Mouse (Mus musculus): ENCODE results near the gene Sik1. TPM values are rescaled to one million over a fixed set of nuclear protein-coding genes. Genes with fewer than 3 reads are reported as not detected.

Sik1 gene
- polyA plus RNA-seq, 1 experiment from 2014 or later = 37.1 TPM

DNA sequence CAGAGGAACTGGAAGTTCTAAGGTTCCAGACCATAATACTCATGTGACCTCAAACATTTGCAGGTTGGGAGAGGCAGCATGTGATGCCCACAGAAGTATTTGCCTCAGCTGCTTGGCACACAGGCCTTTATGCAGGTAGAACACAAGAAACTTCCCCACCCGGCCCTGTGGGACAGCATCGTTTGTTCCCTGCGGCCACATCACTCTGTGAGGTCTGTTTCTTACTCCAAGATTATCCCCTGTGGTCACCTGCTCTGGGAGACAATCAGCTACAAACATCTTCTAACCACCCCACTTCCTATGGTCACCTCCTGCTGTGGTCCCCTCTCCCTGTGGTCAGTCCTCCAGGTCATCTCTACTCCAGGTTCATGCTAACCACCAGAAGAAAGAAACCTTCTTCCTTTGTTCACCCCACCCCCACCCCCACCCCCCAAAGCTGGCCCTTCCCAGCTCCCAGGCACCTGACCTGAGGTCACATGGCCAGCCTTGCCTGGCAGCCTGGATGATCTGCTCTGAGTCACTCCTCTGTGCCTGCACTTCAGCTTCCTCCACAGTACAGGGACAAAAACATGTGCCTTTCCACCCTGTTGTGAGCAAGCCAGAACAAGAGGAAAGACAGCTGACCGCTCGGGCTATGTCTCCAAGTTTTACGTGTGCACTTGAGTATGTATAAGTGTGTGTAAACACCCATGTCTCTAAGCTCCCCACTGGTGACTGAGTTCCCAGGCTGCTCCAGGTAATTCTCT lies 21.1 kb downstream of the Sik1 start:
- no peak for TF ChIP-seq CTCF (IDR thresholded peaks at IDR 0.05)
- H3K27me3 ChIP-seq = no peaks in the 10 kb centered on the region
- POLR2A ChIA-PET = interaction anchor here (1.2 to 2.3 kb wide), 3 partner anchors 20 to 44 kb away, joined by 3 to 10 read pairs (median 4); partner anchors contain the start of gene Sik1
- DNase-seq (ENCODE audit: low read depth, low spot score) (no peak), ATAC-seq (peak; percentile 66)
- in situ Hi-C loops (cut with MboI; ENCODE audit: low pct_unique_long_range_greater_than_20kb) = loop anchor here (5.0 to 10.0 kb wide), 2 partner anchors 47 to 140 kb away; no protein-coding TSS in a partner anchor
- CTCF ChIA-PET = interaction anchor here (1.0 kb wide), 1 partner anchor 46 kb away, joined by 3 read pairs; no protein-coding TSS in a partner anchor

DNA sequence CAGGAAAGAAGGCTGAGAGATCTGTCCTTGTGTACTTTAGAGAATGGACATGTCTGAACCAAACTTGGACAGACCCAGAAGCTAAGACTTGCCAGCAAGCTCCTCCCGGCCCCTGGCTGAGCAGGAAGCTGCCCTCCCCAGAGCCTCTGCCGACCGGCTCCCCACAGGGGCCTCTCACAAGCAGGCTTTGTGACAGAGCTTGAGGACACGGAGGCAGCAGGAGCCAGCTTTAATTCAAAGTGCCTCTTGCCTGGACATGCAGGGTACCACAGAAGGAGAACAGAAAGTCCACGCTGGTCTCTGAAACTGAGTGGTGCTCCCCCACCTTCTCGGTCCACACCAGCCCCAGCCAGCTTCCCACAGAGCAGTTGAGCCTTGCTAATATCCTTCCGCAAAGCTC lies 21.9 kb downstream of the Sik1 start:
- POLR2A ChIA-PET = interaction anchor here (1.2 to 2.3 kb wide), 3 partner anchors 20 to 43 kb away, joined by 3 to 10 read pairs (median 4); partner anchors contain the start of gene Sik1
- CTCF ChIA-PET = no interaction called here
- no peak for TF ChIP-seq CTCF (IDR thresholded peaks at IDR 0.05)
- in situ Hi-C loops (cut with MboI; ENCODE audit: low pct_unique_long_range_greater_than_20kb) = loop anchor here (5.0 to 10.0 kb wide), 2 partner anchors 46 to 139 kb away; no protein-coding TSS in a partner anchor
- ATAC-seq (no peak), DNase-seq (ENCODE audit: low read depth, low spot score) (no peak)
- no peaks in the 10 kb centered on the region for H3K27me3 ChIP-seq

DNA sequence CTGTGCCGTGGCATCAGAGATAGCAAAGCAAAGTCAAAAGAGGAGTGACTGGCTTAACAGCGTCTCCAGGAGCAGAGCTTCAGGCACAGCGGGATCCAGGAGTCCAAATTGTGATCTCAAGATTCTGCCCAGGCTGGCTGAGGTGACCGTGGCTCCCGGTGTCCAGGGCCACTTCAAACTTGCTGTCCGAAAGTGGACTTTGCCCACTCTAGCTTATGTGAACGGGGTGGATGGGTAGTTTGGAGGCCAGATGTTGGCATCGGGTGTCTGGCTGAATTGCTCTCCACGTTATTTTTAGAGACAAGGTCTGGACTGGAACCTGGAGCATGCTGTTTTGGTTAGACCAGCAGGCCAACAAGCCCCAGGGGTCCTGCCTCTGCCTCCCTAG lies 23.0 kb downstream of the Sik1 start:
- in situ Hi-C loops (cut with MboI; ENCODE audit: low pct_unique_long_range_greater_than_20kb) = loop anchor here (5.0 to 10.0 kb wide), 2 partner anchors 45 to 138 kb away; no protein-coding TSS in a partner anchor
- no peaks in the 10 kb centered on the region for H3K27me3 ChIP-seq
- TF ChIP-seq CTCF (IDR thresholded peaks at IDR 0.05) = no peak
- ATAC-seq (no peak), DNase-seq (ENCODE audit: low read depth, low spot score) (no peak)
- CTCF ChIA-PET = no interaction called here
- POLR2A ChIA-PET = no interaction called here

DNA sequence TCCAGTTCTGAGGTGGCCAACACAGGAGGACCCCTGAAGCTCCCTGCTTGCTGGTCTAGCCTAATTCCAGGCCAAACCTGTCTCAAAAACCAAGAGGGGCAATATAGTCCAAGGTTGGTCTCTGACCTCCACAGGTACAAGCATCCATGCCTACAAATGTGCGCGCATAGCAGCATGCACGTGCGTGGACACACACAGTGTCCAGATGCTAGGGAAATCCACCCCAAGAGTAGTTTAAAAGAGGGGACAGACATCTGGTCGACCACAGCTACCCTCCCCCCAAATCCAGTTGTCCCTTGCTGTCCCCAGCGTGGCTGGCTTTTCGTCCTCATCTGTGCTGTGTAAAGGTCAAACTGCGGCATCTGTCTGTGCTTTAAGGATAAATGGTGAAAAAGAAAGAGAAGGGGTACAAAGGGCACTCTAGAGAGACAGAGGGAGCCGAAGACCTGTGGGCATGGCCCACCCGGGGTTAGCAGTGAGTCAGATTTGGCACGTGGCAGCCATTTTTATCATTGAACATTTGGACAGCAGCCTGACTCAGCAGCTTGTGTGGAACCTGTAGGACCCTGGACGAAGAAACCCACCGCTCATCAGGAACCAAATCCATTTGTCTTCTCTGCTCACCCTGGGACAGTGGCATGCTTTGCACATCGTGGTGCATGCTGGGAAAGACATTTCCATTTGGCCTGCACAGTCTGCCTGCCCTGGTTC lies 23.6 kb downstream of the Sik1 start:
- in situ Hi-C loops (cut with MboI; ENCODE audit: low pct_unique_long_range_greater_than_20kb) = loop anchor here (5.0 to 10.0 kb wide), 2 partner anchors 45 to 137 kb away; no protein-coding TSS in a partner anchor
- POLR2A ChIA-PET = no interaction called here
- no peak for TF ChIP-seq CTCF (IDR thresholded peaks at IDR 0.05)
- CTCF ChIA-PET = no interaction called here
- ATAC-seq (no peak), DNase-seq (ENCODE audit: low read depth, low spot score) (no peak)
- H3K27me3 ChIP-seq = no peaks in the 10 kb centered on the region

DNA sequence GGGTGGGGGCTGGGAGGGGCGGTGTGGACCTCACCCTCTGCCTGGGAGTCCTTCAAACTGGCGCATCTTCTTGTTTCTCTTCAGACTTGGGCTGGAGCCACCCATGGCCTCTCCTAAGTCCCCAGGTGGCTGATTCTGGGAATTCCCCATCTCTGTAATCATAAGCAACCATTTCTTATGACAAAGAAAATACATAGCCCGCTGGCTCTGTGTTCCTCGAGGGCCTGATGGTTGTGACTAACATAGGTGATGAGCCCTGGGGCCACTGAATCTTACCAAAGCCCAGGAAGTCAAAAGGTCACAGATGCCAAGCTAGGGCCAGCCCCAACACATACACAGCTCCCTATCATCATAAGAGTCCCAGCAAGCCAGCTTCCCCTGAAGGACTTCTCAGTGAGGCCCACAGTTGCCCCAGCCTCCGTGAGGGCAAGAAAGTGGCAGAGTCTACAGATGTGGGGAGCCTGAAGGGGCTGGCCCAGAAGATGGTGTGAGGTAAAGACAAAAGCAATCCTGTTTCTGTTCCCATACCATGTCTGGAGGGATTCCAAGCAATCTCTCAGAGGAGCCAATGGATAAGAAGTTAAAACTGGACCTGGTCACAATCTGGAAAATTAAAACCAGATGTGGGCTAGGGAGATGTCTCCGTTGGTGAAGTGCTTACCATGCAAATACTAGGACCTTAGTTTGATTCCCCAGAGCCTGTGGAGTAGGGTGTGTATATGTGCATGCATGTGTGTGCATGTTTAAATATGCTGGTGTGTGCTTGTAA lies 24.3 kb downstream of the Sik1 start:
- H3K27me3 ChIP-seq = no peaks in the 10 kb centered on the region
- no peak for DNase-seq (ENCODE audit: low read depth, low spot score)
- in situ Hi-C loops (cut with MboI; ENCODE audit: low pct_unique_long_range_greater_than_20kb) = loop anchor here (5.0 to 10.0 kb wide), 2 partner anchors 44 to 136 kb away; no protein-coding TSS in a partner anchor
- CTCF ChIA-PET = no interaction called here
- no peak for TF ChIP-seq CTCF (IDR thresholded peaks at IDR 0.05)
- no peak for ATAC-seq
- POLR2A ChIA-PET = no interaction called here

- in situ Hi-C loops (cut with MboI; ENCODE audit: low pct_unique_long_range_greater_than_20kb) = loop anchor here (5.0 to 10.0 kb wide), 2 partner anchors 43 to 136 kb away; no protein-coding TSS in a partner anchor
- ChIA-PET CTCF (no interaction called here), POLR2A (interaction anchor here (1.1 kb wide), 1 partner anchor 24 kb away, joined by 3 read pairs; no protein-coding TSS in a partner anchor)
- no peak for DNase-seq (ENCODE audit: low read depth, low spot score)
- H3K27me3 ChIP-seq = no peaks in the 10 kb centered on the region
- no peak for TF ChIP-seq CTCF (IDR thresholded peaks at IDR 0.05)
- ATAC-seq = no peak
These were observed 25.0 kb downstream of the Sik1 start for GRCm38 (mm10) chr17:31830506-31831075.

DNA sequence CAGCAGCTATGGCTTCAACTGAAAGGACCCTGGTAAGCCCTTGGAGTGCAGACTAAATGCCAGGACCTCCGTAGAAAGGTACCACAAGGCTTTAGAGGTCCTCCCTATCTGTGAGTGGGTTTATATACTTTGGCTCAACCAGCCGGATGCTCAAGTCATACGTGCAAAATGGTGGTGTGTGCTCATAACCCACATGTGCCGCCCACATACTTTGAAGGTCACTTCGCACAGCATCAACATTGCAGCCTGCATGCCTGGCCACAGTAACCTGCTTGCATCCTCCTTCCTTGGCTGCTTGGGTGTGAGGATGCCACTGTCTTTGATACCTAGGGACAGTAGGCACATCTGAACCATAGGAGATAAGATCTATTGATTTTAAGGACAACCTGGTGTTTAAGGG lies 26.7 kb downstream of the Sik1 start:
- in situ Hi-C loops (cut with MboI; ENCODE audit: low pct_unique_long_range_greater_than_20kb) = no loop called here
- POLR2A ChIA-PET = interaction anchor here (1.0 kb wide), 1 partner anchor 38 kb away, joined by 3 read pairs; no protein-coding TSS in a partner anchor
- DNase-seq (ENCODE audit: low read depth, low spot score) = no peak
- no peak for TF ChIP-seq CTCF (IDR thresholded peaks at IDR 0.05)
- no peak for ATAC-seq
- CTCF ChIA-PET = interaction anchor here (0.8 to 0.9 kb wide), 2 partner anchors 8 to 10 kb away, joined by 3 to 4 read pairs; no protein-coding TSS in a partner anchor
- no peaks in the 10 kb centered on the region for H3K27me3 ChIP-seq

DNA sequence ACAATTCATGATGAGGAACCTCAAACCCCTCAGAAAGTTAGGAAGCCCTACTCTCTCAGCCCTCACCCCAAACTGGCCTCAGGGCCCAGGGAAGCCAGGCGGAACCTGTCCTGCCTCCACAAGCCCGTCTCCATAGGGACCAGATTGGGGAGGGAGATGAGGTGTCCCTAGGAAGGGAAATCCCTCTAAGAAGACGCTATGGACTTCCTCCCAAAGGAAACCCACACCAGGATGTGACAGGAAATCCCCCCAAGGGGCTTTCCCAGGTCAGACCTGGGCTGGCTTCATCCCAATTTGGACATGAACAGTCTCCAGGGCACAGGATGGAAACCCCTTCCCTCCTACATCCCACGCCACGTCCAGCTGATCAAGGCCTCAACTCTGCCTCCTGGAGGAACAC lies 27.5 kb downstream of the Sik1 start:
- in situ Hi-C loops (cut with MboI; ENCODE audit: low pct_unique_long_range_greater_than_20kb) = no loop called here
- DNase-seq (ENCODE audit: low read depth, low spot score) (no peak), ATAC-seq (no peak)
- no peaks in the 10 kb centered on the region for H3K27me3 ChIP-seq
- CTCF ChIA-PET = interaction anchor here (0.8 to 0.9 kb wide), 2 partner anchors 9 kb away, joined by 3 to 4 read pairs; no protein-coding TSS in a partner anchor
- no peak for TF ChIP-seq CTCF (IDR thresholded peaks at IDR 0.05)
- POLR2A ChIA-PET = interaction anchor here (0.7 to 1.9 kb wide), 3 partner anchors 15 to 37 kb away, joined by 3 to 7 read pairs (median 4); no protein-coding TSS in a partner anchor

- ChIA-PET CTCF (no interaction called here), POLR2A (interaction anchor here (0.6 to 1.9 kb wide), 4 partner anchors 11 to 143 kb away, joined by 3 to 7 read pairs (median 4); no protein-coding TSS in a partner anchor)
- no peak for ATAC-seq
- TF ChIP-seq CTCF (IDR thresholded peaks at IDR 0.05) = no peak
- in situ Hi-C loops (cut with MboI; ENCODE audit: low pct_unique_long_range_greater_than_20kb) = no loop called here
- no peak for DNase-seq (ENCODE audit: low read depth, low spot score)
- H3K27me3 ChIP-seq = no peaks in the 10 kb centered on the region
These were observed 28.4 kb downstream of the Sik1 start for GRCm38 (mm10) chr17:31827206-31827605.
